Mouse (Mus musculus) testis, adult 2 months (tissue): Measurements from ENCODE around the gene Npas3. TPM values are rescaled to one million over a fixed set of nuclear protein-coding genes. Genes with fewer than 3 reads are reported as not detected.

Source experiments
- H3K27ac ChIP-seq: fragments of 200-500 bp; 2 replicates; pipeline ENCODE4 v1.5.1; 2012; ENCODE audit warnings: low read depth, low read length; ENCODE audit not compliant: control insufficient read depth, insufficient read depth
- H3K27me3 ChIP-seq: fragments of 200-500 bp; 2 replicates; pipeline ENCODE4 v1.6.1; 2012; ENCODE audit warnings: mild to moderate bottlenecking, low read length, moderate library complexity; ENCODE audit not compliant: control insufficient read depth, insufficient read depth
- H3K36me3 ChIP-seq: fragments of 200-500 bp; 2 replicates; pipeline ENCODE4 v1.6.1; 2012; ENCODE audit warnings: mild to moderate bottlenecking, low read length; ENCODE audit not compliant: control insufficient read depth, insufficient read depth
- H3K4me1 ChIP-seq: fragments of 200-500 bp; 2 replicates; pipeline ENCODE4 v1.6.1; 2012; ENCODE audit warnings: low read length; ENCODE audit not compliant: control insufficient read depth, insufficient read depth
- H3K4me3 ChIP-seq: fragments of 200-500 bp; 2 replicates; pipeline ENCODE4 v1.5.1; 2012; ENCODE audit warnings: low read depth, mild to moderate bottlenecking, low read length, moderate library complexity, mixed read lengths; ENCODE audit not compliant: control insufficient read depth
- CTCF ChIP-seq: fragments of 200-500 bp; IDR thresholded peaks from 2 replicates; pipeline ENCODE4 v1.5.1; 2012; ENCODE audit warnings: low read depth, mild to moderate bottlenecking, inconsistent platforms, low read length, moderate library complexity; ENCODE audit not compliant: control insufficient read depth, insufficient read depth, insufficient replicate concordance
- POLR2A ChIP-seq: fragments of 200-500 bp; IDR thresholded peaks from 2 replicates; pipeline ENCODE4 v1.6.1; 2012; ENCODE audit warnings: low read depth, mild to moderate bottlenecking, inconsistent platforms, low read length, moderate library complexity; ENCODE audit not compliant: control insufficient read depth
- polyA plus RNA-seq: library from polyadenylated mRNA; depleted of rRNA; stranded (reverse); fragments of >200 nt; gene quantifications from 2 replicates; pipeline ENCODE4 v1.2.3, GENCODE M21; 2012

The Npas3 gene
- polyA plus RNA-seq, 1 experiment, result 0.91 TPM

- H3K27ac ChIP-seq, result no peak overlapping the region
- no peak for TF ChIP-seq POLR2A
- no peak for TF ChIP-seq CTCF
- no peaks in the 10 kb centered on the region; the same call in 1 of the 2 replicates for H3K4me1 ChIP-seq
- H3K36me3 ChIP-seq, result no peaks in the 10 kb centered on the region
- H3K27me3 ChIP-seq, result no peaks in the 10 kb centered on the region
- H3K4me3 ChIP-seq, result no peak overlapping the region
Measured at GRCm38 (mm10) chr12:53768392-53768791, 519.9 kb downstream of the Npas3 start.

- Histone ChIP-seq H3K27ac (no peak overlapping the region), H3K4me1 (no peaks in the 10 kb centered on the region; the same call in 1 of the 2 replicates), H3K36me3 (no peaks in the 10 kb centered on the region), H3K4me3 (no peak overlapping the region), H3K27me3 (no peaks in the 10 kb centered on the region)
- TF ChIP-seq POLR2A (no peak), CTCF (no peak)
Measured at GRCm38 (mm10) chr12:53771394-53771936, 523.0 kb downstream of the Npas3 start.

- no peaks in the 10 kb centered on the region for H3K27me3 ChIP-seq
- TF ChIP-seq POLR2A (no peak), CTCF (no peak)
- no peaks in the 10 kb centered on the region for H3K36me3 ChIP-seq
- H3K4me1 ChIP-seq, result no peaks in the 10 kb centered on the region
- no peak overlapping the region for H3K27ac ChIP-seq
- no peak overlapping the region for H3K4me3 ChIP-seq
Measured at GRCm38 (mm10) chr12:53781850-53782552, 533.5 kb downstream of the Npas3 start.

- Histone ChIP-seq H3K4me1 (no peaks in the 10 kb centered on the region), H3K36me3 (no peaks in the 10 kb centered on the region), H3K27ac (no peak overlapping the region), H3K27me3 (no peaks in the 10 kb centered on the region), H3K4me3 (no peak overlapping the region)
- TF ChIP-seq POLR2A (no peak), CTCF (no peak)
Measured at GRCm38 (mm10) chr12:53789501-53789900, 541.0 kb downstream of the Npas3 start.

GRCm38 (mm10) chr12:53794718-53795400 lies 546.4 kb downstream of the Npas3 start:
- TF ChIP-seq POLR2A, result no peak
- no peak for TF ChIP-seq CTCF
- no peak overlapping the region for H3K27ac ChIP-seq
- no peaks in the 10 kb centered on the region for H3K4me1 ChIP-seq
- no peaks in the 10 kb centered on the region for H3K27me3 ChIP-seq
- H3K36me3 ChIP-seq, result no peaks in the 10 kb centered on the region
- no peak overlapping the region for H3K4me3 ChIP-seq

- no peak for TF ChIP-seq CTCF
- no peak for TF ChIP-seq POLR2A
- no peaks in the 10 kb centered on the region for H3K27me3 ChIP-seq
- H3K36me3 ChIP-seq, result no peaks in the 10 kb centered on the region
- H3K4me1 ChIP-seq, result no peaks in the 10 kb centered on the region
- no peak overlapping the region for H3K27ac ChIP-seq
- no peak overlapping the region for H3K4me3 ChIP-seq
Measured at GRCm38 (mm10) chr12:53801831-53802230, 553.4 kb downstream of the Npas3 start.

- Histone ChIP-seq H3K4me1 (no peaks in the 10 kb centered on the region), H3K27ac (no peak overlapping the region), H3K4me3 (no peak overlapping the region), H3K27me3 (no peaks in the 10 kb centered on the region), H3K36me3 (no peaks in the 10 kb centered on the region)
- TF ChIP-seq CTCF, result no peak
Measured at GRCm38 (mm10) chr12:53802381-53802780, 553.9 kb downstream of the Npas3 start.

GRCm38 (mm10) chr12:53810081-53810480 lies 561.6 kb downstream of the Npas3 start:
- TF ChIP-seq CTCF, result no peak
- TF ChIP-seq POLR2A, result no peak

More at GRCm38 (mm10) chr12:53810081-53810480, 561.6 kb downstream of the Npas3 start:
- no peak overlapping the region for H3K4me3 ChIP-seq
- no peaks in the 10 kb centered on the region for H3K4me1 ChIP-seq
- H3K27me3 ChIP-seq, result no peaks in the 10 kb centered on the region; the same call in 1 of the 2 replicates
- no peaks in the 10 kb centered on the region for H3K36me3 ChIP-seq
- H3K27ac ChIP-seq, result no peak overlapping the region
